Mouse (Mus musculus) embryonic facial prominence, embryonic 12.5 days (tissue): ENCODE data around the gene Psmd3. TPM values are rescaled to one million over a fixed set of nuclear protein-coding genes. Genes with fewer than 3 reads are reported as not detected.
"Not testable (repeated sequence)": the region's sequence is repeated elsewhere in the genome, so short reads cannot be mapped to it uniquely, and the experiment has no call there.

Source experiments
- ATAC-seq: fragments of 200-750 bp; cut with Nextera tagmentation; 2 replicates; pipeline ENCODE4 v1.8.0; 2017; ENCODE audit not compliant: insufficient number of reproducible peaks, insufficient read depth, low FRiP score, low TSS enrichment
- H3K27ac ChIP-seq: fragments of 300-500 bp; sonication (generic); 2 replicates; pipeline ENCODE4 v1.5.1; 2016; ENCODE audit warnings: mild to moderate bottlenecking
- H3K27me3 ChIP-seq: fragments of 300-500 bp; sonication (generic); 2 replicates; pipeline ENCODE4 v1.6.1; 2016; ENCODE audit warnings: mild to moderate bottlenecking, moderate library complexity
- H3K36me3 ChIP-seq: fragments of 300-500 bp; sonication (generic); 2 replicates; pipeline ENCODE4 v1.6.1; 2016; ENCODE audit warnings: mild to moderate bottlenecking
- H3K4me1 ChIP-seq: fragments of 300-500 bp; sonication (generic); 2 replicates; pipeline ENCODE4 v1.6.1; 2016
- H3K4me2 ChIP-seq: fragments of 300-500 bp; sonication (generic); replicated peaks from 2 replicates; pipeline ENCODE4 v1.6.1; 2016; ENCODE audit warnings: mild to moderate bottlenecking, moderate library complexity
- H3K4me3 ChIP-seq: fragments of 300-500 bp; sonication (generic); 2 replicates; pipeline ENCODE4 v1.5.1; 2016; ENCODE audit warnings: mild to moderate bottlenecking
- H3K9ac ChIP-seq: fragments of 300-500 bp; sonication (generic); 2 replicates; pipeline ENCODE4 v1.6.1; 2016; ENCODE audit warnings: mild to moderate bottlenecking, moderate library complexity
- H3K9me3 ChIP-seq: fragments of 300-500 bp; sonication (generic); 2 replicates; pipeline ENCODE4 v1.6.1; 2016; ENCODE audit warnings: mild to moderate bottlenecking, moderate library complexity
- WGBS: fragments of 180-500 bp; shearing (Covaris S2); methylation state at CpG from one replicate; pipeline ENCODE4 v1.1.7; 2016; 5-methylcytosine and 5-hydroxymethylcytosine counted together
- polyA plus RNA-seq: library from polyadenylated mRNA; unstranded; fragments of >200 nt; fragmentation: Nextera tagmentation; extraction: Ambion mirVana; gene quantifications from 2 replicates; pipeline ENCODE4 v1.2.1, GENCODE M21; 2016

Psmd3 gene
- polyA plus RNA-seq, 1 experiment from 2014 or later = 248 TPM

DNA sequence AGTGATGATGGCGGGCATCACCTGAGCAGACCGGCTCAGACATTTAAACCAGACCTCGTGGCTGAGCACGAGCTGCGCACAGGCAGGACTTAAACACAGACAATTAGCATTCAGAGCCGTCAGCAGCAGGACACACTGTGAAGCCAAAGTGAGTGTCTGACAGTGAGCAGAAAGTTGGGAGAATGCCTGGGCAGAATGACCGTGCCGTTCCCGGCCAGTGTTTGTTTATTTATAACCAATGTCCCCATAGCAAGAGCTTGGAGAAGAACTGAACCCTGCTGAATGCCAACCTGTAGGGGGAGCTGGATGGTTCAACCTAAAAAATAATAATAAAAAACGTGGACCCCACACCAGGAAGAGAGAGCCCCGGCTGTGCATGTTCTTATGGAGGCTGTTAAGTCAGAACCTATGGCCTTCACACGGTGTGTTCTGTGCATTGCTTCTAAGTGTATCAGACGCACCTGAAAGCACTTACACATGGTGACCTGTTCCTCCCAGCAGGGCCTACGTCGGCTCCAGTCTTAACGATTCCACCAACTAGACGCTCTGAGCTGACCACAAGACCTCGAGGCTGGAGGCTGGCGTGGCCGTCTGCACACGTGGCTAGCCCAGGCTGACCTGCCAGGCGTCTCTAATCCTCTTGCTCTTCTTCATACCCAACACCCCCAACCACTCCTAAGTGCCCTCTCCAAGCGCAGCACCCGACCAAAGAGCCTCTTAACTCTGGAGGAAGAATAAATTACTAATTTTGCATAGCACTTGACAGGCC, 39.3 kb downstream of the Psmd3 start:
- Histone ChIP-seq H3K9ac (no peak overlapping the region), H3K9me3 (no peaks in the 10 kb centered on the region), H3K4me3 (no peak overlapping the region), H3K36me3 (peaks cover 49% of the 10 kb centered on the region), H3K27me3 (no peaks in the 10 kb centered on the region), H3K27ac (no peak overlapping the region), H3K4me1 (peaks cover 7% of the 10 kb centered on the region; the same call in 1 of the 2 replicates), H3K4me2 (no peak overlapping the region)
- ATAC-seq = no peak
- 59% methylated on average over 24 of the region's 24 CpGs for WGBS

DNA sequence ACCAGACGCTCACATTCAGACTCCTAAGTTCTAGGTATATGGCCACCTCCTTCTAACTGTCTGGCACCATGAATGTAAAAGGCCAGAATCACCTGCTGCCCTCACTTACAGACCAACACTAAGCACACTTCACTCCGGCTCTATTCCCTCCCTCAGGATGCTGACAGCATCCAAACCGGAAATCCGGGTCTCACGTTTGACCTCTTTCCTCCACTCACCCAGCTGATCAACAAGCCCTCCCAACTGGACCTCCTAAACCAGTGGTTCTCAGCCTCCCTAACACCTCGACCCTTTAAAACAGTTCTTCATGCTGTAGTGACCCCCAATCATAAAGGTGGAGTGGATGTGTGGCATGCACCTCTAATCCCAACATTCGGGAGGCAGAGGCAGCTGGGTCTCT, 40.7 kb downstream of the Psmd3 start:
- H3K4me1 ChIP-seq = 0 out of 2 replicates have a peak, but pooled peaks cover 4% of the 10 kb centered on the region
- no peak overlapping the region for H3K27ac ChIP-seq
- no peak overlapping the region for H3K9ac ChIP-seq
- no peak for ATAC-seq
- no peaks in the 10 kb centered on the region for H3K27me3 ChIP-seq
- H3K36me3 ChIP-seq = peaks cover 54% of the 10 kb centered on the region
- H3K4me3 ChIP-seq = no peak overlapping the region
- no peak overlapping the region for H3K4me2 ChIP-seq
- WGBS = 80% methylated on average over 7 of the region's 7 CpGs
- H3K9me3 ChIP-seq = no peaks in the 10 kb centered on the region

DNA sequence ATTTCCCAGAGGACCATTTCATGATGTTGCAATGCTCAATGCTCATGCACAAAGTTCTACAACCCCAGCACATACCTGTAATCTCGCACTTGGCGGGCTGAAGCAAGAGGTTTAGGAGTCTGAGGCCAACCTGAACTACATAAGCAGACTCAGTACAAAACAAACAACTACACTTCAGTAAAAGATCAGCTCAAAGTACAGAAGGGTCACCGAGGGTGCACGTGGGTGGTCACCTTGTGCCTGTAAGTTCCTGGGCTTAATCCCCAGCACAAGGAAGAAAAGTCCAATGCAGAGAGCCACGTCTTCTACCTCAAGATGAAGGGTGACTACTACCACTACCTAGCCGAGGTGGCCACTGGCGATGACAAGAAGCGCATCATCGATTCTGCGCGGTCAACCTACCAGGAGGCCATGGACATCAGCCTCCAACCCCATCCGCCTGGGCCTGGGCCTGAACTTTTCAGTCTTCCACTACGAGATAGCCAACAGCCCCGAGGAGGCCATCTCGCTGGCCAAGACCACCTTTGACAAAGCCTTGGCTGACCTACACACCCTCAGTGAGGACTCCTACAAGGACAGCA, 43.7 kb downstream of the Psmd3 start:
- Histone ChIP-seq H3K36me3 (peaks cover 38% of the 10 kb centered on the region), H3K4me2 (no peak overlapping the region), H3K9me3 (no peaks in the 10 kb centered on the region), H3K4me3 (no peak overlapping the region), H3K4me1 (peaks cover 6% of the 10 kb centered on the region; the same call in 1 of the 2 replicates), H3K27ac (no peak overlapping the region), H3K9ac (no peak overlapping the region), H3K27me3 (no peaks in the 10 kb centered on the region)
- no peak for ATAC-seq
- WGBS = 93% methylated on average over 15 of the region's 15 CpGs

DNA sequence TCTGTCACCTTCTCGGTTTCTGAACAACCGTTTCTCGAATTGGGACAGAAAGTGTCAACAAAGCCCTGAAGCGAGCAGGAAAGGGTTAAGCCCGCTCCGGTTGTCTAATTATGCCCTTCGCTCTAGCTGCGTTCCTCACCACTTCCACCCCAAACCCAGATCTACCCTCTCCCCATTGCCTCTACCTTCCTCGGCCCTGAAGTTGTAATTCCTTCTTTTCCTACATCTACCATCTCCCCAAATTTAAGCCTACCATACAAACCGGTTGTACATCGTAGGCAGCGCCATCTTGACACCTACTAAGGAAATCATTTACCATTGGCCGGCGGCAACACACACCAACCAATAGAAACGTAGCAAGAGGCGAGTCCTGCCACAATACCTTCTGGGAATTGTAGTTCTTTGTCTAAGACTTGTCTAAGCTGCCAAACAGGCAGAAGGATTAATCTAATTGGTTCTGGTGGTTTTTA, 46.8 kb downstream of the Psmd3 start, which contains the start of gene Med24:
TSS of gene Med24 (minus strand) at position 317 of the 470 bp plus-strand sequence.
- Histone ChIP-seq H3K36me3 (peaks cover 34% of the 10 kb centered on the region), H3K4me2 (peak within 1 kb of the TSS; percentile 78), H3K4me3 (peak within 1 kb of the TSS; percentile 69), H3K9me3 (no peaks in the 10 kb centered on the region), H3K9ac (peak within 1 kb of the TSS; percentile 66), H3K4me1 (peaks cover 6% of the 10 kb centered on the region; the same call in 1 of the 2 replicates), H3K27me3 (no peaks in the 10 kb centered on the region), H3K27ac (peak within 1 kb of the TSS; percentile 55; the same call in 1 of the 2 replicates)
- under 1% methylated on average over 16 of the region's 16 CpGs for WGBS
- 0 out of 2 replicates have a peak, but pooled peaks have one; percentile 76 for ATAC-seq

DNA sequence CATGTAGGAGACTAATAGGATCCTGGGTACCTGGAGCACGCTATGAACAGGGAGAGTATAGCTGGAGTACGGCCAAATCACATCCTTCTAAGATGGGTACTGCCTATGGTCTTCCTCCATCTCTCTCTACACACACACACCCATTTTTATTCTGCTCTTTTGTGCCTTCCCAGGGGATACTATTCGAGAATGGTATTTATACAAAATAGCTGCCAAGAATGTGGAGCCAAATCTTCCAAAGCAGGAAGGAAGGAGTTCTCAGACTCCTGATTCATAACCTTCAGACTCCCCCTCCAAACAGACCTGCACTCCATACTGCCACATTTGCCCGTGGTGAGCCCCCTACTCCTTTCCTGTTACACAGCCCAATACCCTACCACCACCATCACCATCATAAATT, 48.4 kb downstream of the Psmd3 start:
- H3K4me2 ChIP-seq = no peak overlapping the region
- H3K27ac ChIP-seq = 0 out of 2 replicates have a peak overlapping the region, but pooled peaks have one; percentile 23
- ATAC-seq = no peak
- H3K36me3 ChIP-seq = peaks cover 21% of the 10 kb centered on the region; the same call in 1 of the 2 replicates
- H3K4me3 ChIP-seq = no peak overlapping the region
- H3K27me3 ChIP-seq = no peaks in the 10 kb centered on the region
- no peak overlapping the region for H3K9ac ChIP-seq
- peaks cover 6% of the 10 kb centered on the region; the same call in 1 of the 2 replicates for H3K4me1 ChIP-seq
- no peaks in the 10 kb centered on the region for H3K9me3 ChIP-seq
- 66% methylated on average over 4 of the region's 4 CpGs for WGBS

DNA sequence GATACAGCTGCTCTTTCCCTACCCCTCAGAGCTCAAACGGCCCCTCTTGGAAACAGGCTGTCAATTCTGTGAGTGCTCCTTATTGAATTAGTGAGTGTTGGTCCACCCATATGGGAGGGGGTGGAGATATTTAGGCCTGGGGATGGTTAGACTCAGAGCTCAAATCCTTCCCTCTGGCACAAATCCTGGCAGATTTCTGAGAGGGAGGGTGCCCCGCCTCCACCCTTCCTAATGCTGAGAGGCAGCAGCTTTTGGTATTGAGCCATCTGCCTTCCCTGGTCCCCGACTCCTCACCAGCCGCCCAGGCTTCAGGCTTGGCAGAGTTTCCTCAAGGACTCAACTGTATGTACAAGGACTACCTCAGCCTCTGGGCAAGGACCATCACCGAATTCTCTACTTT, 48.8 kb downstream of the Psmd3 start:
- 56% methylated on average over 5 of the region's 5 CpGs for whole genome bisulfite sequencing
- H3K9ac ChIP-seq = no peak overlapping the region

DNA sequence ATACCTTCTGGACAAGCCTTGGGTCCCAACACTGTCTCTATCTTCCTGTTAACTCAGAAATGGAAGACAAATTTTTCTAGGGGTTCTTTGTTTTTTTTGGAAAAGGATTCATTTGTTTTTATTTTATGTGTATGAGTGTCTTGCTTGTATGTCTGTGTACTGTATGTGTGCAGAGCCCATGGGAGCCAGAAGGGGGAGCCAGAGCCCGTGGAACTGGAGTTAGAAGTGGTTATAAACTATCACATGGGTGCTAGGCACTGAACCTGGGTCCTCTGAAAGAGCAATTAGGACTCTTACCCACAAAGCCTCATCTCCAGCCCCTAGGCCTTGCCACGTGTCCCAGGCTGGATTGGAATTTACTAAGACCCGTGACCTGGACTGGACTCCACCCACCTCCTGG, 51.7 kb downstream of the Psmd3 start:
- ATAC-seq = no peak
- Histone ChIP-seq H3K4me3 (no peak overlapping the region), H3K27me3 (no peaks in the 10 kb centered on the region), H3K4me1 (no peaks in the 10 kb centered on the region), H3K9me3 (no peaks in the 10 kb centered on the region), H3K4me2 (no peak overlapping the region), H3K36me3 (no peaks in the 10 kb centered on the region), H3K9ac (no peak overlapping the region), H3K27ac (no peak overlapping the region)
- 81% methylated on average over 3 of the region's 3 CpGs for WGBS

More for the DNA sequence above, 48.8 kb downstream of the Psmd3 start:
- H3K36me3 ChIP-seq = peaks cover 17% of the 10 kb centered on the region; the same call in 1 of the 2 replicates
- H3K4me1 ChIP-seq = peaks cover 6% of the 10 kb centered on the region; the same call in 1 of the 2 replicates
- H3K9me3 ChIP-seq = no peaks in the 10 kb centered on the region
- no peak overlapping the region for H3K4me2 ChIP-seq
- 0 out of 2 replicates have a peak overlapping the region, but pooled peaks have one; percentile 7 for H3K27ac ChIP-seq
- H3K4me3 ChIP-seq = no peak overlapping the region
- no peak for ATAC-seq
- H3K27me3 ChIP-seq = no peaks in the 10 kb centered on the region

DNA sequence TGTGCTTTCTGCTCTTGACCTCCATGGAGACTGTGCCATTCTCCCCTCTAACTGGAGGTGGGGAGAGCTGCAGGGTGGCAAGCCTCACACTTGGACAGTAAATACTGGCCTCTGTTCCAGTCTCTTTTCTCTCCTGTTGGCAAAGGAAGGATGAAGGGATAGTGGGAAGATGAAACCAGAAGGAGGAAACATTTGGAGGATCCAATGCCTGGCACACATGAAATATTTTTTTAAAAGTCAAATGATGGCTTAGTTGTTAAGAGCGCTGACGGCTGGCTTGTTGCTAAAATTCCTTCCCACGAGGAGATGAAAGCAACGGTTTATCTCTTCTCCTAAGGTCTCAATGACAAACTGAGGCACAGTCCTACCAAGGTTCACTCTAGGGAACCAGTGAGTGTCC, 52.8 kb downstream of the Psmd3 start:
- WGBS = 95% methylated on average over 4 of the region's 4 CpGs
- Histone ChIP-seq H3K9ac (no peak overlapping the region), H3K4me3 (no peak overlapping the region), H3K4me2 (no peak overlapping the region), H3K36me3 (no peaks in the 10 kb centered on the region), H3K9me3 (no peaks in the 10 kb centered on the region), H3K4me1 (peaks cover 5% of the 10 kb centered on the region), H3K27me3 (no peaks in the 10 kb centered on the region), H3K27ac (no peak overlapping the region)
- ATAC-seq = no peak

DNA sequence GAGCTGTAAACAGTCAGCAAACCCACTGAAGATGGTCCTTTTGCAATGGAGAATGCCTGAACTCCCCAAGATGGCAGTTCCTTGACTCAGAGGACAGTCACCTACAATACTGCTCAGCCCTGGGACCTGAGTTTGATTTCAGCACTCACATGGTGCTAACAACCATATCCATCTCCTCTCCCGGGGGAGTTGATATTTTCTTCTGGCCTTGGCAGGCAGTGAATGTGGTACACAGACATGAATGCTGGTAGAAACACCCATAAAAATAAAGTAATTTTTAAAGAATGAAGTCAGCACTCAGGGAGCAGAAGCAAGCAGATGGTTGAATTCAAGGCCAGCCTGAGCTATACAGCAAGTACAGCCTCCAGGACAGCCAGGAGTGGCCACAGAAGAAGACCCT, 53.8 kb downstream of the Psmd3 start:
- no peak overlapping the region for H3K4me3 ChIP-seq
- no peak overlapping the region for H3K9ac ChIP-seq
- no peak for ATAC-seq
- WGBS = 91% methylated on average over 1 of the region's 1 CpGs
- no peak overlapping the region for H3K4me2 ChIP-seq
- no peaks in the 10 kb centered on the region for H3K9me3 ChIP-seq
- no peaks in the 10 kb centered on the region for H3K27me3 ChIP-seq
- H3K27ac ChIP-seq = no peak overlapping the region
- H3K4me1 ChIP-seq = peaks cover 15% of the 10 kb centered on the region
- H3K36me3 ChIP-seq = no peaks in the 10 kb centered on the region

DNA sequence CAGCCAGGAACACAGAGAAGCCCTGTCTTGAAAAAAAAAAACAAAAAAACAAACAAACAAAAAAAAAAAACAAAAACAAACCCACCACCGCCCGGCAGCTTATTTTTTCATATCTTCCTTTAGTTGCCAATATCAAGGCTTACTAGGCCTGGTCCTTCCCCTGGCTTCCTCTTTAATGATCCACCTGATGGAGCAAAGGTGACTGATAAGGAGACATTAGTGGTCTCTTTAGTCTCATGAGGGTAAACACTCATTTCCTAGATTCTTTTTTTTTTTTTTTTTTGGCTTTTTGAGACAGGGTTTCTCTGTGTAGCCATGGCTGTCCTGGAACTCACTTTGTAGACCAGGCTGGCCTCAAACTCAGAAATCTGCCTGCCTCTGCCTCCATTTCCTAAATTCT, 54.9 kb downstream of the Psmd3 start:
- ATAC-seq = not testable (repeated sequence)

DNA sequence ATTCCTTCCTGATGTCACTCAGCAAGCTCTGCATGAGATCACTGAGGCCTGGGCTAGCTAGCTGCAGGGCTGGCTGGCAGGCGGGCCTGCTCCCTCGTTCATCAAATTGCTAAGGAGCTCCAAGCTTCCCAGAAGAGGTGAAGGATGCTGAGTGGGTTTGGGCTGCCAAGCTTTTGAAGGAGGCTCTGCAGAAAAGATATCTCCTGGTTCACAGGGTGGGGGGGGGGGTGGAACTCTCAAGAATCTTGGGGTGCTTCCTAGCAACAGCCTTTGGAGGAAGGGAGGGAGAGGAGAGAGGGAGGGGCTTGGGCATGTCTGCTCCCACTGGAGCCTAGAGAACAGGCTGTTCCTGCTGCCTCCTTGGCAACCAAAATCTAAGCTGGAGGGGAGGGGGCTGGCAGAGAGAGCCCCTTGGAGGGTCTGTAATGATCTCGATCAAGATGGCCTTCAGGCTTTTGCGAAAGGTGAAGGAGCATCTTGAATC, 56.1 kb downstream of the Psmd3 start:
- Histone ChIP-seq H3K9me3 (no peaks in the 10 kb centered on the region), H3K27me3 (no peaks in the 10 kb centered on the region), H3K9ac (no peak overlapping the region), H3K4me2 (no peak overlapping the region), H3K36me3 (no peaks in the 10 kb centered on the region), H3K4me1 (peaks cover 29% of the 10 kb centered on the region), H3K4me3 (no peak overlapping the region), H3K27ac (no peak overlapping the region)
- no peak for ATAC-seq
- WGBS = 53% methylated on average over 4 of the region's 4 CpGs

More for the DNA sequence above, 54.9 kb downstream of the Psmd3 start:
- not testable (repeated sequence) for H3K9me3 ChIP-seq, H3K4me2 ChIP-seq, H3K9ac ChIP-seq, H3K4me3 ChIP-seq, H3K27me3 ChIP-seq, H3K27ac ChIP-seq, H3K36me3 ChIP-seq
- 96% methylated on average over 2 of the region's 2 CpGs for WGBS
- peaks cover 18% of the 10 kb centered on the region for H3K4me1 ChIP-seq

DNA sequence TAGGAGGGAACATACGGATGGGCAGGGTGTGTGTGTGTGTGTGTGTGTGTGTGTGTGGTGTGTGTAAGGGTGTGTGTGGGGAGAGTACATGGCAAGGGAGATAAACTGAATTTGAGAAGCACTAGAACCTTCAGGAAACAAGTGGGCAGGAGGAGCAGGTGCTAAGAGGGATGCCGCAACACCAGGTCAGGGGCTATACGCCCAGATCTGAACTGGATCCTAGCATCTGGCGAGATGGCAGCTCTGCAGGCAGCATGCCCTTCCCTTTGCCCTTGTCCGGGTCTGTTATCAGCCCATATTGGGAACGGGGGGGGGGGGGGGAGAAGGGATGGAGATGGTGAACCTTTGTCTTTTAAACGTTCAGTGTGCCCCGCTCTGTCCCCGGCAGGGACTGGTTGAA, 56.6 kb downstream of the Psmd3 start:
- no peaks in the 10 kb centered on the region for H3K27me3 ChIP-seq
- 70% methylated on average over 9 of the region's 9 CpGs for WGBS
- H3K36me3 ChIP-seq = no peaks in the 10 kb centered on the region
- no peak overlapping the region for H3K4me2 ChIP-seq
- no peak overlapping the region for H3K4me3 ChIP-seq
- ATAC-seq = no peak
- H3K9ac ChIP-seq = no peak overlapping the region
- peaks cover 33% of the 10 kb centered on the region for H3K4me1 ChIP-seq
- no peaks in the 10 kb centered on the region for H3K9me3 ChIP-seq
- H3K27ac ChIP-seq = no peak overlapping the region
